Mouse (Mus musculus) Patski (cell line): ENCODE measurements around the gene Adcy7. TPM values are rescaled to one million over a fixed set of nuclear protein-coding genes. Genes with fewer than 3 reads are reported as not detected.

Source experiments
- ATAC-seq: fragments of 100-300 bp; one replicate; pipeline ENCODE4 v1.8.0; 2021
- CTCF ChIA-PET: fragments of 350-600 bp; sonication (Branson Sonifier 250); formaldehyde crosslinking; loops from one replicate; lab custom pipeline; 2022; ENCODE audit warnings: inconsistent platforms; lab: Charles Lee
- POLR2A ChIA-PET: fragments of 350-600 bp; sonication (Branson Sonifier 250); formaldehyde crosslinking; loops from one replicate; lab custom pipeline; 2022; ENCODE audit warnings: antibody characterized with exemption, inconsistent platforms; lab: Charles Lee
- DNase-seq: peaks from one replicate; pipeline ENCODE4 v3.0.0-alpha.2; 2011; ENCODE audit warnings: low read depth, low spot score
- H3K27me3 ChIP-seq: fragments of 371-371 bp; one replicate; pipeline ENCODE4 v1.5.1; 2021
- CTCF ChIP-seq: fragments of 100-300 bp; IDR thresholded peaks from one replicate; pipeline ENCODE4 v1.5.1; 2021
- in situ Hi-C: fragments of 300-500 bp; cut with MboI; formaldehyde crosslinking; loops from 3 replicates; pipeline ENCODE4 v1.11.1; 2018; ENCODE audit warnings: low pct_unique_long_range_greater_than_20kb, mixed read lengths
- polyA plus RNA-seq: library from polyadenylated mRNA; unstranded; gene quantifications from one replicate; pipeline ENCODE4 v1.2.3, GENCODE M21; 2021

Gene Adcy7
- polyA plus RNA-seq, 1 experiment from 2014 or later: 0.60 TPM

DNA sequence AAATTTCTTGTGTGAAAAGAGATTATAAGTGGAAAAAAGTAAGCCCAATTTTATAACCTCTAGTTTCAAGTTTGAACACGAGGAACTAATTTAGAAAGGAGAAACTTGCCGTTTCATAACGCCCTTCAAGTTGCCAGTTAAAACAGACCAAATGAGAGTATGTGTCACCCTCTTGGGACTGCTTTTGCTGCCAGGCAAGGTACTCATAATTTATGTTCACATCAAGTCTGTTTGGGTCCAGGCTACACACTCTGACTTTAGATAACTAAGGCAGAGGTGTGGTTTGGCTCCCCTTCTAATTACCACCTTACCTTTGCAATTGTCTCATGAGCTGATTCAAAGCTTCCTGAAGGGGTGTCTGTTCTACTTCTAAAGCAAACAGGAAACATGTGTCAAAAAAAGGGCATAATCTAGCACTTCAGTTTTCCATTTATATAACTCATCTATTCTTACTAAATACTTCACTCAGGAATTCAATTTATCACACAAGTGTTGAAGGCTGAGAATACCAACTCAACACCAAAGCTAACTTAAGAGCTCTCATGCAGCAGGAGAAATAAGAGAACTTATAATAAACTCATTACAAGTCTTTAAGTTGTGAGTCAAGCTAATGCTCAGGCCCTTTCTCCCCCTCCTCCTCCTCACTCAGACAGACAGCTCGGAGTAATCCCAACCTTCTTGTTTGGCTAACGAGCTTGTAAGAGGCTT is 85.2 kb downstream of the Adcy7 start:
- no peak for DNase-seq
- no peak for ATAC-seq
- no peaks in the 10 kb centered on the region for H3K27me3 ChIP-seq
- ChIA-PET CTCF (interaction anchor here (0.5 to 2.2 kb wide), 10 partner anchors 10 to 238 kb away, joined by 3 to 9 read pairs (median 4); no protein-coding TSS in a partner anchor), POLR2A (no interaction called here)
- in situ Hi-C loops: no loop called here
- no peak for TF ChIP-seq CTCF

DNA sequence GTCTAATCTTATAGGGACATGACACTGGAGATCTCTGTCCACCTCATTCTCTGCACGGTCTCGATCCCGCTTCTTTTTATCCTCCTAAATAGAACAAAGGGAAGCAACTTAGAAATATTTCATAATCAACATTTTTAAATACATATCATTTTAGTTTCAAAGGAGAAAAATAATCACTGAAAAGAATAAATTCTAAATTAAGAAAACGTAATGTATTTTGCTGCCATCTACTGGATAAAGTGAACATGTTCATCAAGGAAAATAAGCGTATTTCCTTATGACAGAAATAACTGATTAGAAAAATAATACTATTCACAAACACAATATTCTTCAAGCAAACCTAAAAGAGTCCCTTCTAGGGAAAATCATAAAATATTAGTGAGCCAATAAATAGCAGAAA is 85.7 kb downstream of the Adcy7 start:
- no peaks in the 10 kb centered on the region for H3K27me3 ChIP-seq
- DNase-seq (no peak), ATAC-seq (no peak)
- TF ChIP-seq CTCF: peak; percentile 40
- CTCF ChIA-PET: interaction anchor here (0.5 to 2.2 kb wide), 10 partner anchors 10 to 237 kb away, joined by 3 to 9 read pairs (median 4); no protein-coding TSS in a partner anchor
- in situ Hi-C loops: no loop called here
- POLR2A ChIA-PET: no interaction called here

DNA sequence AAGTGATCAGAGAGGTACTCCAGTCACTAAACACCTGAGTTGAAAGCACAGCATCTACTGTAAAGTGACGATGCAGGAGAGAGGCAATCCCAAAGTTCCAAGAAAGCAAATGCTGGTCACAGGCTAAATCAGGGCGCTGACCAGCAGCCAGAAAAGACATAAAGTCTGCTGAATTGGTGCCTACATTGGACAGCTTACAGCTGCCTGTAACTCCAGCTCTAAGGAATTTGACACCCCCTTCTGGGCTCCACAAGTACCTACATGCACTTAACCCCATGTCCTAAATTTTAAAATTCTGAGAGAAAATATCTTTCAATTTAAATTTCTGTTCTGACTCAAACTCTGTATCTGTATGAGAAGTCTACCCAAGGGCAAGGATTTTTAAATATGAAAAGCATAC is 87.8 kb downstream of the Adcy7 start:
- in situ Hi-C loops: no loop called here
- peak; percentile 64 for TF ChIP-seq CTCF
- POLR2A ChIA-PET: no interaction called here
- CTCF ChIA-PET: interaction anchor here (0.7 to 2.8 kb wide), 4 partner anchors 20 to 94 kb away, joined by 3 to 20 read pairs (median 4); no protein-coding TSS in a partner anchor
- ATAC-seq (no peak), DNase-seq (no peak)
- no peaks in the 10 kb centered on the region for H3K27me3 ChIP-seq

DNA sequence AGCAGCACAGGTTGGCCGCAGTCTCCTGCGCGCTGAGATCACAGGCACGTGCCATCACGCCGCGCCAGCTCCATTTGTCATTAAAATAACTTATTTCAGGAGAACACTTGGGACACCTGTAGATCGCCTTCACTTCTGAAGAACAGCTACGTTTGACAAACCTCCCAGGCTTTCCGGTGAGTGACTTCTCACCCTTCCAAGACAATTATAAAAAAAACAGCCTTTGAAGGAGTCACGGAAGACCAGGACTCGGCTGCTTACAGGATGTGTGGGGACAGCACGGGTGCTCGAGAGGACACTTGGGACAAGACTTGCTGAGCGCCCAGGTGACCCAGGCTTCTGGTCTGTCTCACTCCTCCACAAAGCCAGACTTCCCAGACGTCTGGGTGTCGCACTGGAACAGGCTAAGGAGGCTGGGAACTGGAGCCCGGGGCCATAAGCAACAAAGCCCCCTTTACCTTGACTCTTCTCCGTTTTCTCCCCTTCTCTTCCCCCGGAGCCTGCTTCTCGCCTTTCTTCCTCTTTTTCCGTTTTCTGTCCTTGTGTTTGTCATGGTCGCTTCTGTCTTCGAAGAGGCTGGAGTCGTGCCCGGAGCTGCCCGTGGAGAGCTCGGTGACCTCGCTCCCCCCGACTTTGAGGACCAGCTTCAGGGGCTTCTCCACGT is 89.0 kb downstream of the Adcy7 start:
- no peak for DNase-seq
- TF ChIP-seq CTCF: no peak
- in situ Hi-C loops: no loop called here
- H3K27me3 ChIP-seq: peaks cover 4% of the 10 kb centered on the region
- POLR2A ChIA-PET: interaction anchor here (1.0 to 1.1 kb wide), 2 partner anchors 10 to 42 kb away, joined by 3 read pairs; no protein-coding TSS in a partner anchor
- CTCF ChIA-PET: interaction anchor here (1.1 to 2.8 kb wide), 5 partner anchors 9 to 95 kb away, joined by 4 to 20 read pairs (median 5); no protein-coding TSS in a partner anchor
- no peak for ATAC-seq

DNA sequence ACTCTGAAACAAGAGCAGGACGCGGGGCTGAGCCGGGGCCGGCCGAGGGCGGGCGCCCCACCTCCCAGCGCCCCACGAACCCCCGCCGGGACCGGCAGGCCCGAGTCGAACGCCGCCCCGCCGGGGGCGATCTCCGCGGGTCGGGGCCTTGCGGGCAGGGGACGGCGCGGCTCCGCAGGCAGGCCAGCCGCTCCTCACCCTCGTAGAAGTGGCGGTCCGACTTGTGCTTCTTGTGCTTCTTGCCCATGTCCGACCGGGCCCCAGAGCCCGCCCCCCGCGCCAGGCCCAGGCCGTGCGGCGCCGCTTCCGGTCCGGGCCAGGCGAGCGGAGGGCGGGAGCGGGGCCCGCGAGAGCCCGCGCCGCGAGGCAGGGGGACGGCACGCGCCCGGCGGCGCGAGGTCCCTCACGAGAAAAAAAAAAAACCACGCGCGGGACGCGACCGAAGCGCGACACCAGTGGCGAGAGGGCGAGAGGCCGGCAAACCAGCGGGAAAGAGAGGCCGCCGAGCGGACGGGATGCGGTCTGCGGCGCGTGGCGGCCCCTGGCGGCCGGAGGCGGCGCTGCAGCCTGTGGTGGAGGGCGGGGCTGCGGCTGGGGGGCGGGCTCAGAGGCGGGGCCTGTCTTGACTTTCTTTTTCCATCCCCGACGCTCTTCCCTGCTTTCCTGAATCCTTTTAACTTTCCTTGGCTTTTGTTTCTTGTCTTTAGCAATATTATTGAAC is 89.7 kb downstream of the Adcy7 start, which contains the start of gene Brd7:
Gene Brd7, minus strand, starts transcription at position 487 of the 721 bp plus-strand sequence.
- ChIA-PET CTCF (interaction anchor here (1.3 to 1.6 kb wide), 2 partner anchors 10 to 92 kb away, joined by 4 to 5 read pairs; no protein-coding TSS in a partner anchor), POLR2A (interaction anchor here (1.0 to 1.1 kb wide), 2 partner anchors 11 to 43 kb away, joined by 3 read pairs; no protein-coding TSS in a partner anchor)
- peaks cover 4% of the 10 kb centered on the region for H3K27me3 ChIP-seq
- ATAC-seq (peak; percentile 87), DNase-seq (no peak)
- TF ChIP-seq CTCF: peak; percentile 99
- in situ Hi-C loops: no loop called here

DNA sequence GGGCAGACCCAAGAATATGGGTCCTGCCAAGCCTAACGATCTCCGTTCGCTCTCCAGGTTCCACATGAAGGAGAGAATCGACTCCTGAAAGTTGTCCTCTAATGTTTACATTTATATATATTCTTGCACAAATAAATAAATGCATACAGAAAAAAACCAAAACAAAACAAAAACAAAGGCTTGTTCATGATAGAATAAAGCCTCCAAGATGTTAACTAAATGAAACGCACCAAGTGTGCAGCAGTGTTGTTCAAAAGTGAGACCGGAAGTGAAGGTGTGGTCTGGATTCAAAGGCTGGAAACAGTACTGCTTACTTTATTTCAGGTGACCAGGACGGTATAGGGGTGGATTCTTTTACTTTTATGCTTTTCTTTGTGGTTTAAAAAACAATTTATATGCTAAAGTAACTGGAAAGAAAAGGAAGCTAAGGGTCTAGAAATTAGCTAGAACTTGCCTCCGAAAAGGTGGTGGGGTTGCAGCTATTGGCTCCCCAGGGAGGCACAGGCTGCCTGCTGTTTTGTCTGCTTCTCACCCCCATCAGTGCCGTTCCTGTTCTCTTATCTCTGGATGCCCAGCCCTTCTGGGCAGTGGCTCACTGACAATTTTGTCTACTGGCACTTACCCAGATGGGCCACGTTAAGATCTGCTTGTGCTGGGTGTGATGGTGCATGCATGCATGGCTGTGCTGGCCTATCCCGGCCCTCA is 90.4 kb downstream of the Adcy7 start:
- ChIA-PET POLR2A (no interaction called here), CTCF (interaction anchor here (1.3 kb wide), 1 partner anchor 21 kb away, joined by 3 read pairs; no protein-coding TSS in a partner anchor)
- in situ Hi-C loops: no loop called here
- H3K27me3 ChIP-seq: peaks cover 11% of the 10 kb centered on the region
- peak; percentile 28 for ATAC-seq
- no peak for TF ChIP-seq CTCF
- DNase-seq: no peak

DNA sequence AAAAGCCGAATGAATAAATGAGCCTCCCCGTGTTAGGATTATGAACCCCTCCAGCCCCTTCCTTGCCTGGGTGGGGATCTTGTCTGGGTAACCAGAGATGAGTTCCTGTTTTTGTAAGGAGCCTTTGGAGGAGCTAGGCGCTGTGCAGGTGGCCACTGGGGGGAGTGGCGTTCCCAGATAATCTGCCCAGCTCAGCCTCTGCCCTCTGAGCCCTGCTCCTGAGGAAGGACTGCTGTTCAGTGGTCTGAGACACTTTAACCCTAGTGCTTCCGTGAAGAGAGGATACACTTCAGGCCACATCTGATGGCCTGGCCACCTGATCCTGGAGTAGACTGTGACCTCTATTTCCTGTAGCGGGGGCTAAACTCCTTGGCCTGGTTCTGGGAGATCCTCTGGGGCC is 97.0 kb downstream of the Adcy7 start:
- CTCF ChIA-PET: no interaction called here
- DNase-seq (no peak), ATAC-seq (peak; percentile 60)
- peaks cover 42% of the 10 kb centered on the region for H3K27me3 ChIP-seq
- POLR2A ChIA-PET: no interaction called here
- TF ChIP-seq CTCF: no peak
- in situ Hi-C loops: loop anchor here (5.0 kb wide), 1 partner anchor 253 kb away; no protein-coding TSS in a partner anchor

DNA sequence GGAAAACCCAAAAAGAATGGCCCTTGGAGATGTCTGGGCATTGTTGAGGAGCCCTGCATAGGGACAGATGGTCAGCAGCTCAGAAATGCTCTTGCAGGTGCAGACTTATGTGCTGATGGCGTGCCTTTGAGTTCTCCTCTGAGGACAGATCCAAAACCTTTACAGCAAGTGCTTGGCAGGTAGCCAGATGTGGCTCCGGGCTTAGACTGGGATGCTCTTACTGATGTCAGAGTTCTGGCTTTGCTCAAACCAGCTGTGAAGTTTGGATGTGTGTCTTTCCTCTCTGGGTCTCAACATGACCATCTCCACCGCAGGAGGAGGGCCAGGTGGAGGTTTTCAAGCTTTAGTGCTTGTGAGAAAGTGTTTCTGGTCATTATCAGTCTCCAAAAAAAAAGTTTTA is 97.6 kb downstream of the Adcy7 start:
- DNase-seq: no peak
- ATAC-seq: no peak
- no peak for TF ChIP-seq CTCF
- CTCF ChIA-PET: no interaction called here
- H3K27me3 ChIP-seq: peaks cover 42% of the 10 kb centered on the region
- in situ Hi-C loops: loop anchor here (5.0 kb wide), 1 partner anchor 252 kb away; no protein-coding TSS in a partner anchor
- POLR2A ChIA-PET: no interaction called here

DNA sequence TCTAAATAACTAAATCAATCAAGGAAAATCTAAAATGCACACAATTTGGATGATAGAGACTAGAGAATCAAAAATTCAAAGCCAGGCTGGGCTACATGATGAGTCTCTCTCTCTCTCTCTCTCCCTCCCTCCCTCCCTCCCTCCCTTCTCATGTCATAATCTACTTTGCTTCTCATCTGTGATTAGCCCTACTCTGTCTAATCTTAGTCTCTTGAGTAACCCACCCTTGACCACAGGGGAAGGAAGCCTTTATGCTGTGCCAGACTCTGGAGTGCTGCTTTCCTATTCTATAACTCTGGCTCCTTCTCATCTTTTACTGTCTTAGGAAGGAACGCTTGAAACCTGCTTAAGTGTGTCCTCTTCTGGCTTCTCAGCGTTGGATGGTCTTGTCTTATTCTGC is 99.3 kb downstream of the Adcy7 start:
- no peak for DNase-seq
- in situ Hi-C loops: no loop called here
- peaks cover 45% of the 10 kb centered on the region for H3K27me3 ChIP-seq
- TF ChIP-seq CTCF: no peak
- ChIA-PET POLR2A (no interaction called here), CTCF (no interaction called here)
- ATAC-seq: no peak
